Mouse (Mus musculus) neural tube, embryonic 14.5 days (tissue): ENCODE results near the gene Zfp850. TPM values are rescaled to one million over a fixed set of nuclear protein-coding genes. Genes with fewer than 3 reads are reported as not detected.
"Not testable (repeated sequence)": the region's sequence is repeated elsewhere in the genome, so short reads cannot be mapped to it uniquely, and the experiment has no call there.

Experiments used
- ATAC-seq: fragments of 200-750 bp; cut with Nextera tagmentation; 2 replicates; pipeline ENCODE4 v1.8.0; 2017; ENCODE audit warnings: low read depth, mild to moderate bottlenecking, moderate TSS enrichment, moderate library complexity
- H3K27ac ChIP-seq: fragments of 300-500 bp; sonication (generic); 2 replicates; pipeline ENCODE4 v1.5.1; 2014; ENCODE audit warnings: low read depth, mild to moderate bottlenecking, control low read depth, low read length, moderate library complexity, mixed read lengths
- H3K27me3 ChIP-seq: fragments of 300-500 bp; sonication (generic); 2 replicates; pipeline ENCODE4 v1.6.1; 2014; ENCODE audit warnings: low read length; ENCODE audit not compliant: control insufficient read depth, insufficient read depth
- H3K36me3 ChIP-seq: fragments of 300-500 bp; sonication (generic); 2 replicates; pipeline ENCODE4 v1.6.1; 2014; ENCODE audit warnings: low read length, mixed read lengths; ENCODE audit not compliant: control insufficient read depth, insufficient read depth
- H3K4me1 ChIP-seq: fragments of 300-500 bp; sonication (generic); 2 replicates; pipeline ENCODE4 v1.6.1; 2014; ENCODE audit warnings: low read length; ENCODE audit not compliant: control insufficient read depth, insufficient read depth
- H3K4me2 ChIP-seq: fragments of 300-500 bp; sonication (generic); 2 replicates; pipeline ENCODE4 v1.6.1; 2014; ENCODE audit warnings: mild to moderate bottlenecking, low read depth, low read length, control low read depth
- H3K4me3 ChIP-seq: fragments of 300-500 bp; sonication (generic); 2 replicates; pipeline ENCODE4 v1.5.1; 2014; ENCODE audit warnings: low read depth, low read length, control low read depth, mixed read lengths
- H3K9ac ChIP-seq: fragments of 300-500 bp; sonication (generic); replicated peaks from 2 replicates; pipeline ENCODE4 v1.6.1; 2014; ENCODE audit warnings: low read depth, mild to moderate bottlenecking, control low read depth, low read length, mixed read lengths
- H3K9me3 ChIP-seq: fragments of 300-500 bp; sonication (generic); 2 replicates; pipeline ENCODE4 v1.6.1; 2016; ENCODE audit warnings: low read length; ENCODE audit not compliant: control insufficient read depth
- WGBS: fragments of 180-500 bp; shearing (Covaris S2); extraction: QIAGEN DNeasy Blood & Tissue Kit; methylation state at CpG from one replicate; pipeline ENCODE4 v1.1.7; 2014; 5-methylcytosine and 5-hydroxymethylcytosine counted together
- polyA plus RNA-seq: library from polyadenylated mRNA; unstranded; fragments of >200 nt; fragmentation: Nextera tagmentation; extraction: Ambion mirVana; gene quantifications from 2 replicates; pipeline ENCODE4 v1.2.1, GENCODE M21; 2014

The Zfp850 gene
- polyA plus RNA-seq, 1 experiment from 2014 or later: 7.0 TPM

DNA sequence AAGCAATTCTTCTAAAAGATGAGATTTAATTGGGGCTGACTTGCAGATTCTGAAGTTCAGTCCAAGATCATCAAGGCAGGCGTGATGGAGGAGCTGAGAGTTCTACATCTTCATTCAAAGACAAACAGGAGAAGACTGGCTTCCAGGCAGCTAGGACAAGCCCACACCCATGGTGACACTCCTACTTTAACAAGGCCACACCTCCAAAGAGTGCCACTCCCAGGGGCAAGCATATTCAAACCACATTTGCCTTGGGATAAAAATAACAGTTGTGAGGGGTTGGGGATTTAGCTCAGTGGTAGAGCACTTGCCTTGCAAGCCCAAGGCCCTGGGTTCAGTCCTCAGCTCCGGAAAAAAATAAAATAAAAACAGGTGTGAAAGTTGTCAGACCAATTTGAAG lies 31.7 kb downstream of the Zfp850 start:
- ATAC-seq: no peak
- Histone ChIP-seq H3K27me3 (no peaks in the 10 kb centered on the region), H3K27ac (no peak overlapping the region), H3K9me3 (peaks cover 11% of the 10 kb centered on the region), H3K4me2 (no peak overlapping the region), H3K4me3 (no peak overlapping the region), H3K36me3 (peaks cover 3% of the 10 kb centered on the region; the same call in 1 of the 2 replicates), H3K9ac (no peak overlapping the region), H3K4me1 (peaks cover 7% of the 10 kb centered on the region)
- 86% methylated on average over 2 of the region's 2 CpGs for WGBS

- H3K9me3 ChIP-seq: peaks cover 4% of the 10 kb centered on the region; the same call in 1 of the 2 replicates
- H3K27ac ChIP-seq: peak within 1 kb of the TSS; percentile 62; the same call in 1 of the 2 replicates
- peak; percentile 85 for ATAC-seq
- H3K4me1 ChIP-seq: peaks cover 7% of the 10 kb centered on the region
- H3K36me3 ChIP-seq: no peaks in the 10 kb centered on the region
- H3K4me3 ChIP-seq: peak within 1 kb of the TSS; percentile 83
- no peaks in the 10 kb centered on the region for H3K27me3 ChIP-seq
- H3K4me2 ChIP-seq: peak within 1 kb of the TSS; percentile 82
- peak within 1 kb of the TSS; percentile 84 for H3K9ac ChIP-seq
- WGBS: under 1% methylated on average over 29 of the region's 29 CpGs
These were observed 35.0 kb downstream of the Zfp850 start, which contains the start of gene Zfp780b for GRCm38 (mm10) chr7:27978683-27979528. Zfp780b (minus strand) TSS chr7:27979171.

GRCm38 (mm10) chr7:27949451-27949850 lies 64.5 kb downstream of the Zfp850 start:
- not testable (repeated sequence) for H3K9ac ChIP-seq, H3K36me3 ChIP-seq, H3K4me1 ChIP-seq, H3K4me2 ChIP-seq, H3K27me3 ChIP-seq, H3K27ac ChIP-seq, H3K4me3 ChIP-seq, ATAC-seq, H3K9me3 ChIP-seq
- 90% methylated on average over 13 of the region's 13 CpGs for WGBS

GRCm38 (mm10) chr7:27941869-27942268 lies 72.0 kb downstream of the Zfp850 start:
- not testable (repeated sequence) for H3K9ac ChIP-seq, ATAC-seq
- WGBS: 53% methylated on average over 4 of the region's 7 CpGs

More at GRCm38 (mm10) chr7:27941869-27942268, 72.0 kb downstream of the Zfp850 start:
- not testable (repeated sequence) for H3K27me3 ChIP-seq, H3K4me3 ChIP-seq, H3K36me3 ChIP-seq, H3K4me2 ChIP-seq, H3K9me3 ChIP-seq, H3K4me1 ChIP-seq, H3K27ac ChIP-seq

Other genes starting within 250 kb of the Zfp850 start
- gene Zfp626, start 206.9 kb downstream of the Zfp850 start, polyA plus RNA-seq: 1.5 and 2.5 TPM in 2 replicates
- 10.2 and 11.5 TPM in 2 replicates for gene Zfp59, start 175.5 kb downstream of the Zfp850 start, polyA plus RNA-seq
- 1.0 and 1.4 TPM in 2 replicates for gene Zfp607a, start 156.6 kb downstream of the Zfp850 start, polyA plus RNA-seq
- 17.3 and 19.1 TPM in 2 replicates for gene Zfp974, start 84.7 kb downstream of the Zfp850 start, polyA plus RNA-seq
- 34.7 and 35.2 TPM in 2 replicates for gene Zfp780b, start 34.9 kb downstream of the Zfp850 start, polyA plus RNA-seq
- gene Psmc4, start 36.0 kb upstream of the Zfp850 start, polyA plus RNA-seq: 275 TPM in 2 replicates
- gene Fcgbp, start 57.1 kb upstream of the Zfp850 start, polyA plus RNA-seq: 0.39 and 0.91 TPM in 2 replicates
- 0.08 and 0.15 TPM in 2 replicates for gene 9530053A07Rik, start 115.4 kb upstream of the Zfp850 start, polyA plus RNA-seq
- 22.2 and 25.3 TPM in 2 replicates for gene Fbl, start 155.6 kb upstream of the Zfp850 start, polyA plus RNA-seq
- gene Dyrk1b, start 165.4 kb upstream of the Zfp850 start, polyA plus RNA-seq: 13.6 and 13.9 TPM in 2 replicates